Mouse (Mus musculus): ENCODE data around the gene Tead1. TPM values are rescaled to one million over a fixed set of nuclear protein-coding genes. Genes with fewer than 3 reads are reported as not detected.

Gene Tead1
- polyA plus RNA-seq, 2 experiments from 2014 or later: 0.60 TPM; not detected in 1

DNA sequence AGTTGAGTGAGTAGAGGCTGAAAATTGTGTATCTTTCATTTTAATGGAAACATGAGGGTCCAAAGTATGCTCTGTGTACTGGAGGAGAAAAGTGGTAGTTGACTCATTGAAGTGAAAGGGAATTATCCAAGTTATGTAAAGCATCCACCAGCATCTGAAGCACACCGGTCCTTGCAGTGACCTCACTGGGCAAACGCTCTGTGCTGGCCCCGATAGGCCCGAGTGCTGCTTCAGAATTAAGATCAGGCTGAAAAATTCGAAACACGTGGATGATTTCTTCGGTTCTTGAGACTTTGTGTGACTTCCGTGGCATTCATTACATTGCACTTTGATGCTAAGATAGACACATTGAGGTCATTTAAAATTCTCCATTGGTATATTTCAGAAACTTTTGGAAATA, 185.1 kb downstream of the Tead1 start:
- no peak for ATAC-seq

DNA sequence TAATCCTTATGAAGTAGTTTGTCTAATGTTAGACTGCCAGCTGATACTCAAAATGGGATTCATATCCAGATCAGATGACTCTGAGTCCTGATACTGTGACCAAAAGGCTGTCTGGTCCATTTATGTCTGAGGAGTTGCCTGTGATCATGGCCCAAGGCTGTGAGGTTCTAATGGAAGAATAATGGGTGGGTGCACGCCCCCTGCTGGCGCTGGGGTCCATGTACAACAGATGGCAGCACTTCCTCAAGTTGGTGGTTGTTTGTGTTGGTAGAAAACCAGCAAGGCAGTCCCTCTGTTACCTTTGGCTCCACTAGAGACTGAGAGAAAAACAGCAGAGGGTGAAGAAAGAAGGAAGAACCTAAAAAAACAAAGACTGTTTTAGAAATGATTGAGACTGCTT, 186.6 kb downstream of the Tead1 start:
- ATAC-seq: no peak

GRCm38 (mm10) chr7:112868551-112869465, 189.7 kb downstream of the Tead1 start:
- no peak for ATAC-seq

GRCm38 (mm10) chr7:112871752-112872151, 192.6 kb downstream of the Tead1 start:
- ATAC-seq: no peak

DNA sequence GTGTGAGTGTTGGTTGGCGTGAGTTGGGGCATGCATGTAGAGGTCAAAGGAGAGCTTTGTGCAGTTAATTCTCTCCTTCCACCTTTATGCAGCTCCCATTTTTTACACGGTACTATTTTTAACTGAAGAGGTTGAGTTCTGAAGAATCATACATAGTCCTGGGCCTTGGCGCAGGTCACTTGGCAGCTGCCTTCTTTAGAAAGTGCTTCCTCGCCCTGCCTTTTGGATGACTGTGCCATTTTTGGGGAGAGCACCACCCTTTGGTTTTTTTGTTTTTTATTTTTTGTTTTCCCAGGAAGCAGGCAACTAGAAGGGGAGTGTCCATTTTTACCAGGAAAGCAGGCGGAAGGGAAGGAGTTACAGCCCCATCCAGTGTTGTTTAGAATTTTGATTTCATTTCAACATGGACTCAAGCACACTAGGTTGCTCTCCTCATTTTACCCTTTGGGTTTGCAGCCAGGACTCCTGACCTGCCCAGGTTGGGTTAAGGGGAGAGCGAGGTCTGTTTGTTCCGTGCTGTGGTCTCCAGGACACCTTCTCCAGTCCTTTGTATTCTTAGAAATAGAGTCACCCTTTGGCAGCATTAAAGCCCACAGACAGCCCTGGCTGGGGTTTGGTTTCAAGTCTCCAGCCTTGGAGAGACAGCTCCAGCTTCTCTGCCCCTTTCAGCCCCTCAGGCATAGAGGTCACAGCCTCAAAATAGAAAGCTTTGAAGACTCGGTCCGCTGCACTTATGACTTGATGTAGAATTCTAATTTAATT, 193.5 kb downstream of the Tead1 start:
- no peak for ATAC-seq

- no peak for ATAC-seq
Observed at GRCm38 (mm10) chr7:112876128-112876527, 197.0 kb downstream of the Tead1 start.

- ATAC-seq: no peak
Observed at GRCm38 (mm10) chr7:112883791-112884274, 204.7 kb downstream of the Tead1 start.

GRCm38 (mm10) chr7:112885546-112885945, 206.4 kb downstream of the Tead1 start:
- ATAC-seq: no peak

DNA sequence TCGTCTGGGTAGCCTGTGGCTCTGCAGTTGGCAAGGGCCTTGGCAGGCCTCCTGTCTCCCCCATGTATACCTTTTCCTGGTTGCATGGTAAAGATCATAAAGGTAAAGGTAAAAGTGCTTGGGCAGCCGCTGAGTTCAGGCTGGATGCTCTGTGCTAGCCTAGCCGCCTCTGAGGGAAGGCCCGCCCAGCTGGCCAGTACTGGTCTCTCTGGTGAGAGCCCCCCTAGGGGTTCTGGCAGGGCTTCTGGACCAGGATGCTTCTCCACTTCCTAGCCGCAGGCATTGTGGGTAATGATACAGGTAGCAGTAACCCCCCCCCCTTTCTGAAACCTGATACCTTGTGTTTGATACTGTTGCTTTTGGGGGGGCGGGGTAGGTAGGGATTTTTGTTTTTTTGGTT, 212.8 kb downstream of the Tead1 start:
- ATAC-seq: no peak

- ATAC-seq: no peak
Observed at GRCm38 (mm10) chr7:112892595-112892994, 213.5 kb downstream of the Tead1 start.

DNA sequence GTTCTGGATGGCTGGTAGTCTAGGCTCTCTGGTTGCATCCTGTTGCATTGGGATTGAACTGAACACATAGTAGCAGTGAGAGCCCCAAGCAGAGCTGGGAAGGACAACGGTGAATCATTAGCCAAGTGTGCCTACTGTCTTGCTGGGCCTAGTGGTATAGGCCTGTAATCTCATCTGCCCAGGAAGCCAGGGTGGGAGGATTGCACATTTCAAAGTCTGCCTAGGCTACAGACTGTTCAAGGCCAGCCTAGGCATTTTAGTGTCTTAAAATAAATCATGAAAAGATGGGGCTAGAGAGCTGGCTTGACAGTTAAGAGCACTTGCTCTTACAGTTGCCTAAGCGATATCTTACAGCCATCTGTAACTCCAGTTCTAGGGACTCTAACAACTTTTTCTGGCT, 217.2 kb downstream of the Tead1 start:
- ATAC-seq: no peak

GRCm38 (mm10) chr7:112901710-112902109, 222.6 kb downstream of the Tead1 start:
- ATAC-seq: peak; percentile 57

GRCm38 (mm10) chr7:112906848-112907247, 227.7 kb downstream of the Tead1 start:
- ATAC-seq: no peak

DNA sequence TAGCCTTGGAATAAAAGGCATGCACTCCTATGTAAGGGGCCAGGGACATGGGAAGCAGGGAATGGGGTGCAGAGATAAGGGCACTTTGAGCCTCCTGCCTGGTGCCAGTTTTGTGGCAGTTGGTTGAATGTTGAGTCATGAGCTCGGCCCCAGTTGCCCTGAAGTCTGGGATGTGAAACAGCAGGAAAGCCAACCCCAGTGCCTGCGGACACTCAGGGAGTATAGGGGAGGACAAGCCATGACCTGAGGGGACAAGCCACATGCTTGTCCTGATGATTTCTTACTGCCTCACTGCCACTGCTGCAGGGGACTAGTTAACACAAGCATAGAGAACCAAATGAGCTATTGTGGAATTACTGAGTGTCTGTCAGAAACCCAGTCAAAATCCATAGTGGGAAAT, 228.3 kb downstream of the Tead1 start:
- ATAC-seq: no peak

GRCm38 (mm10) chr7:112909164-112909563, 230.0 kb downstream of the Tead1 start:
- ATAC-seq: no peak

DNA sequence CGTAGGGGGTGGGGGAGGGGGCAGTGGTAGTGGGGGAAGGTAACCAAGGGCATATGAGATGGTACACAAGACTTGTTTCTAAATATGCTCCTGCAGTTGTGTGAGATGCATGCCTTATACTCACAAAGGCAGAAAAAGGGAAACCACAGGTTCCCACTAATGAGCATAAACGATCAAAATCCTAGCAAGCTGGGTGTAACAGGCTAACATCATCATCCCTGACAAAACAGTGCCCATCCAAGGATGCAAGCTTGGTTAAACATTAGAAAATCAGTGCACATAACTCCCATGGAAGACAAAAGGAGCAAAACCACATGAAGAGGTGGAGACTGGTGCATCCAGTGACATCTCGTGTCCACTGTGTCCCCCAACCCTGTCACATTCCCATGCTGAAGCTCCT, 233.9 kb downstream of the Tead1 start:
- ATAC-seq: no peak

DNA sequence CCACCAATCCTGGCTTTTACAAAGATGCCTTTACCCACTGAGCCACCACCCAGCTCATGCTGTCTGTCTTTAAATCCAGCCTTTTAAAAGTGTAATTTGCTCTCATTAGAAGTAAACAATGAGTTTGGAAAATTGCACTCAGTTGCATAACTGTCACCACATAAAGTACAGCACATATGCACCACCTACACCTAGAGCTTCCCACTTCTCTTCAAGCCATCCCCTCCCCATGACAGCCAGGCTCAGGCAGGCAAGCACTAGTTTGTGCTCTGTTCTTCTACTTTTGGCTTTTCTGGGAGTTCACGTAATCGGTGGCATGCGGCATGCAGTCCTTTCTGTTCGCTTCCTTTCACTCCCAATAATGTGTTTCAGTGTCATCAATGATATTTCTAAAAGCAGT, 236.5 kb downstream of the Tead1 start:
- ATAC-seq: no peak

DNA sequence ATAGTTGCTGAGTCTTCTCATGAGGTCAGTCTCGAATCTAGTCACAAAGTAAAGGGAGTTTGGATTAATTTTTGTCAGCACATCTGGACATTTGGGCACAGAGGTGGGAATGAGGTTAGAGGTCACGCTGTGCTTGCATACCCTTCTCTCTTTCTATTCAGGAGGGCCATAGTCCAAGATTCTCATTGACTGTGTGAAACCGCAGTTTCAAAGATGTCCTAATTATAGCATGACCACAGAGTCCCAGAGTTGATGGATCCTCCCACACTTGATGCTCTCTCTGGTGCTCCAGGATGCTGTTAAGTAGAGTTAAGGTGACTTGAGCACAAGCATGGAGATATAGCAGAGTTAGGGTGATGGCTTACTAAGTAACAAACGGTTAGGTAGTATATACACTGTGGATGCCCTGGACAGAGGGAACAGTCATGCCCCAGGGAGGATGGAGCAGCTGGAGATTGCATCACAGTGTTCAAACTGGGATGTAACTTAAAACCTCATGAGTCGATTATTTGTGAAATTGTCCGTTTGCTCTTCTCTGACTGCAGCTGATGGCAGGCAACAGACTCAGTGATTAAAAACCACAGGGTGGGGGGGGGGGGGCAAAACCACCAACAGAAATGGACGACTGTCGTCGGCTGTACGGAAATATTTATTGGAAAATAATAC, 238.6 kb downstream of the Tead1 start:
- no peak for ATAC-seq

DNA sequence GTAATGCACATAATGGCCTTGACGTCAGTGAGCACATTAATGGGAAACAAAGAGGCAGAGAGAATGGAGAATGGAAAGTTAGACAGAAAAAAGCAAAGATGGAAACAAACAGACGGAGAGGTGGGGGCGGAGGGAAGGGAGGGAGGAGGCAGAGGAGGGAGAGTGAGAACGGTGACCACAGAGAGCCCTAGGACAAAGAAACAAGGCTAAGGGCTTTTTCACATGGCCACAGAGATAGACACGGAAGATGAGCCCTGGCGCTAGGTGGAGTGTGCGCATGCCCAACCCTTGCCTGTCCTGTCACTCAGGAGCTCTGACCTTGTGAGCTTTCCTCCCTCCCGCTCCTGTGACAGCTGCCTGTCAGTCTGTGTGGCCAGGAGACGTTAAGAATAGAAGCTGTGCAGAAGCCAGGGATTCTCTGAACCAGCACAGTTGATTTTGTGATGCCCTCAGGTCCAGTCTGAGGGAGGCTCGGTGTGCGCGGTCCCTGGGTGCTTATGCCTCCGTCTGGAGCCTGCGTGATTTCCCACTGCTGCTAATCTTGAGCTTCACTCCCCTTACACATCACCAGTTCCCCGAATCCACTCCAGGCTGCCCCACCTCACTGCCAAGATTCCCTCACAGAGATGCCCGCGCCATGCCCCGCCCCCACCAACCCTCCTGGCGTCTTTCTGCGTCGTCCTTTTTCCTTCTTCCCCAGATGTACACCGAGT, 239.3 kb downstream of the Tead1 start:
- peak; percentile 49 for ATAC-seq

GRCm38 (mm10) chr7:112919845-112920244, 240.7 kb downstream of the Tead1 start:
- ATAC-seq: no peak

DNA sequence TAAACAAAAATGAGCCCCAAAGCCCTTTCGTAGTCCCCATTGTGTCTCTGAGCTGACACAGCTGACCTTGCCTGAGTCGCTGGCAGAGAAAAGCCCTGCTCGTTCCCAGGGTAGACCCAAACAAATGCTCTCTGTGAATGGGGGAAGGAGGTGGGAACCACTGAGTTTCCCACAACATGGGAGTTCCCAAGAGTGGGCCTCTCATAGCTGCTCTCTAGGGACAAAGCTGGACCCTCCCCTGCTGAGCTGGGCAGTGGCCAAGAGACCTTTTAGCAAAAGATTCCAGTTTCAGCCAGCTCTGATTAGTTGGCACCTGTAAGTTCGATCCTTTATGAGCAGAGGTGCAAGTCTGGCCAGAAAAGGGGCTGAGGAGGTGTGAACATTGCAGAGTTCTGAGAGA, 243.7 kb downstream of the Tead1 start:
- ATAC-seq: no peak

DNA sequence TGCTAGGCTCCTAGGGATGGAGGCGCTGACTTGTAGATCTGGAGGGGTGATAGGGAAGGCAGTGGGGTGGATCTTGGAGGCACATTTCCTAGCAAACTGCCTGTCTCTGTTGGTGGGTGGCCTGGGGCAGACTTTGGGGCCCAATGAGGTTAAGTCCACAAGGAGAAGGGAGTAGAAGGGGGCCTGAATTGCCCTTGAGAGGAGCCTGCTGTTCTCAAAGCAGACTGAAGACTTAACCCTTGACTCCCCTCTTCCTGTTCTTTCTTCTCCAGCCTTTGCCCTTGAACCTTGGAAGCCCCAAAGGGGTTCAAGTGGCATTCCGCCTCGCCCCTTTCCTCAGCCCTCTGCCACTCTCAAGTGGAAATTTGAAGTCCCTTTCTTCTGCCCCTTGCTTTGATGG, 244.6 kb downstream of the Tead1 start:
- no peak for ATAC-seq

All from activated CD4-positive, CD25-positive, alpha-beta regulatory T cell, adult 4 months (primary cell).